Mouse (Mus musculus) cortical plate, adult 2 months (tissue): ENCODE results near the gene Mpeg1.

Experiments
- CTCF ChIP-seq: fragments of 200-500 bp; IDR thresholded peaks from 2 replicates; pipeline ENCODE4 v1.5.1; 2011; ENCODE audit warnings: mild to moderate bottlenecking, control low read depth, low read length; ENCODE audit not compliant: insufficient read depth; ENCODE audit errors: extremely low read depth
- POLR2A ChIP-seq: fragments of 200-500 bp; IDR thresholded peaks from 2 replicates; pipeline ENCODE4 v1.6.1; 2011; ENCODE audit warnings: mild to moderate bottlenecking, low read length, control low read depth; ENCODE audit not compliant: insufficient read depth; ENCODE audit errors: extremely low read depth

DNA sequence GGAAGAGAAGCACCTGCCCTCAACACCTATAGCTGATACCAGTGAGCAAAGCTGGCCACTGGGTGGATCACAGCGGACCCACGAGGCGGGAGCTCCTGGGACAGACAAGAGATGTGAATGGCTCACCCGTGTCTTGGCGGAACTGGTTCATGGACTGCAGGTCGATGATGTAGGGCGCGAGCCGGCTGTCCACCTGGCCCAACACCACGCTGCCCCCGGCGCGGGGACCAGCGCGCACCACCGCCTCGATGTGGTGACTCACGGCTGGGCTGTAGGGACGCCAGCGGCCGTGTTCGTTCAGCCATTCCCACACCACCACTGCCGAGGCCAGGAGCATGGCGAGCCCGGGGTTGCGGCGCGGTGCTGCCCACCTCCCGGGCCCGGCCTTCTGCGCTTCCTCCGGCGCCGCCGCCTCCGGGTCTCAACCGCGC lies 40.3 kb downstream of the Mpeg1 start:
- TF ChIP-seq CTCF, result no peak
- TF ChIP-seq POLR2A, result no peak
